Mouse (Mus musculus): Measurements from ENCODE around the gene Ky. TPM values are rescaled to one million over a fixed set of nuclear protein-coding genes. Genes with fewer than 3 reads are reported as not detected.

Ky gene
- 0.04 and 0.11 TPM in 2 replicates for total RNA-seq (2012; rRNA removed)

- Histone ChIP-seq H3K36me3 (ENCODE audit: control insufficient read depth, insufficient read depth, low read length, poor library complexity, severe bottlenecking) (no peaks in the 10 kb centered on the region), H3K9me3 (ENCODE audit: control insufficient read depth, insufficient read depth, low read depth, low read length) (no peaks in the 10 kb centered on the region), H3K9ac (ENCODE audit: insufficient read depth, low read depth, low read length, poor library complexity, severe bottlenecking) (peak within 1 kb of the TSS; percentile 49), H3K4me1 (ENCODE audit: control insufficient read depth in 2 of 2, insufficient read depth in 2 of 2, low read length in 2 of 2, poor library complexity in 1 of 2) (no peaks in the 10 kb centered on the region), H3K27ac (ENCODE audit: insufficient read depth, low read depth, low read length, poor library complexity, severe bottlenecking) (no peak within 1 kb of the TSS), H3K4me3 (ENCODE audit: insufficient read depth in 1 of 2, low read depth in 1 of 2, low read length in 2 of 2, poor library complexity in 1 of 2, severe bottlenecking in 1 of 2) (peak within 1 kb of the TSS; percentile 61 to 68)
- in situ Hi-C loops (cut with MboI; ENCODE audit: low sequenced_read_pairs in 2 of 2, unreplicated experiment in 2 of 2), result no loop called here
- TF ChIP-seq ZNF384 (IDR thresholded peaks at IDR 0.05; ENCODE audit: low read depth, low read length) (no peak), MAFK (IDR thresholded peaks at IDR 0.05; ENCODE audit: insufficient read depth, low read depth, low read length) (peak; percentile 93)
- DNase-seq (ENCODE audit: low read depth, low spot score), result peak; percentile 20
Observed at GRCm38 (mm10) chr9:102505700-102506585, at the start of gene Ky. TSS of gene Ky (plus strand) at chr9:102505750.

- Histone ChIP-seq H3K4me3 (ENCODE audit: insufficient read depth in 1 of 2, low read depth in 1 of 2, low read length in 2 of 2, poor library complexity in 1 of 2, severe bottlenecking in 1 of 2) (no peak overlapping the region), H3K36me3 (ENCODE audit: control insufficient read depth, insufficient read depth, low read length, poor library complexity, severe bottlenecking) (no peaks in the 10 kb centered on the region), H3K9ac (ENCODE audit: insufficient read depth, low read depth, low read length, poor library complexity, severe bottlenecking) (no peak overlapping the region), H3K27ac (ENCODE audit: insufficient read depth, low read depth, low read length, poor library complexity, severe bottlenecking) (no peak overlapping the region), H3K4me1 (ENCODE audit: control insufficient read depth in 2 of 2, insufficient read depth in 2 of 2, low read length in 2 of 2, poor library complexity in 1 of 2) (peaks cover 0 to 4% of the 10 kb centered on the region in 2 experiments; a peak in 2 of 4 replicates), H3K9me3 (ENCODE audit: control insufficient read depth, insufficient read depth, low read depth, low read length) (no peaks in the 10 kb centered on the region)
- no peak for DNase-seq (ENCODE audit: low read depth, low spot score)
- no peak for TF ChIP-seq HCFC1 (IDR thresholded peaks at IDR 0.05; ENCODE audit: borderline replicate concordance, insufficient read depth, low read length)
- in situ Hi-C loops (cut with MboI; ENCODE audit: low sequenced_read_pairs in 2 of 2, unreplicated experiment in 2 of 2), result no loop called here
Observed at GRCm38 (mm10) chr9:102462251-102462650, 43.3 kb upstream of the Ky start.

GRCm38 (mm10) chr9:102465044-102465443, 40.5 kb upstream of the Ky start:
- no peak for DNase-seq (ENCODE audit: low read depth, low spot score)
- in situ Hi-C loops (cut with MboI; ENCODE audit: low sequenced_read_pairs in 2 of 2, unreplicated experiment in 2 of 2), result no loop called here
- no peak overlapping the region for H3K4me3 ChIP-seq (ENCODE audit: insufficient read depth in 1 of 2, low read depth in 1 of 2, low read length in 2 of 2, poor library complexity in 1 of 2, severe bottlenecking in 1 of 2)
- no peak overlapping the region for H3K9ac ChIP-seq (ENCODE audit: insufficient read depth, low read depth, low read length, poor library complexity, severe bottlenecking)
- H3K9me3 ChIP-seq (ENCODE audit: control insufficient read depth, insufficient read depth, low read depth, low read length), result no peaks in the 10 kb centered on the region
- no peaks in the 10 kb centered on the region for H3K36me3 ChIP-seq (ENCODE audit: control insufficient read depth, insufficient read depth, low read length, poor library complexity, severe bottlenecking)
- TF ChIP-seq HCFC1 (IDR thresholded peaks at IDR 0.05; ENCODE audit: borderline replicate concordance, insufficient read depth, low read length) (no peak), MAFK (IDR thresholded peaks at IDR 0.05; ENCODE audit: insufficient read depth, low read depth, low read length) (no peak), ZNF384 (IDR thresholded peaks at IDR 0.05; ENCODE audit: low read depth, low read length) (no peak), CHD2 (IDR thresholded peaks at IDR 0.05; ENCODE audit: low read depth, low read length) (no peak)
- no peak overlapping the region for H3K27ac ChIP-seq (ENCODE audit: insufficient read depth, low read depth, low read length, poor library complexity, severe bottlenecking)
- peaks cover 0 to 4% of the 10 kb centered on the region in 2 experiments; a peak in 2 of 4 replicates for H3K4me1 ChIP-seq (ENCODE audit: control insufficient read depth in 2 of 2, insufficient read depth in 2 of 2, low read length in 2 of 2, poor library complexity in 1 of 2)

- H3K9ac ChIP-seq (ENCODE audit: insufficient read depth, low read depth, low read length, poor library complexity, severe bottlenecking), result no peak overlapping the region
- H3K27ac ChIP-seq (ENCODE audit: insufficient read depth, low read depth, low read length, poor library complexity, severe bottlenecking), result no peak overlapping the region
- peaks cover 0 to 4% of the 10 kb centered on the region in 2 experiments; a peak in 2 of 4 replicates for H3K4me1 ChIP-seq (ENCODE audit: control insufficient read depth in 2 of 2, insufficient read depth in 2 of 2, low read length in 2 of 2, poor library complexity in 1 of 2)
- DNase-seq (ENCODE audit: low read depth, low spot score), result no peak
- no peaks in the 10 kb centered on the region for H3K9me3 ChIP-seq (ENCODE audit: control insufficient read depth, insufficient read depth, low read depth, low read length)
- H3K4me3 ChIP-seq (ENCODE audit: insufficient read depth in 1 of 2, low read depth in 1 of 2, low read length in 2 of 2, poor library complexity in 1 of 2, severe bottlenecking in 1 of 2), result no peak overlapping the region
- TF ChIP-seq HCFC1 (IDR thresholded peaks at IDR 0.05; ENCODE audit: borderline replicate concordance, insufficient read depth, low read length), result no peak
- no peak for TF ChIP-seq ZNF384 (IDR thresholded peaks at IDR 0.05; ENCODE audit: low read depth, low read length)
- no peak for TF ChIP-seq ZC3H11A (IDR thresholded peaks at IDR 0.05; ENCODE audit: borderline replicate concordance, low read depth, low read length)
- TF ChIP-seq CHD2 (IDR thresholded peaks at IDR 0.05; ENCODE audit: low read depth, low read length), result no peak
- in situ Hi-C loops (cut with MboI; ENCODE audit: low sequenced_read_pairs in 2 of 2, unreplicated experiment in 2 of 2), result no loop called here
- H3K36me3 ChIP-seq (ENCODE audit: control insufficient read depth, insufficient read depth, low read length, poor library complexity, severe bottlenecking), result no peaks in the 10 kb centered on the region
Observed at GRCm38 (mm10) chr9:102465726-102466125, 39.8 kb upstream of the Ky start.

All from ES-E14 (cell line).